Mouse (Mus musculus) E14TG2a.4 (cell line): ENCODE data around the gene Arsg.

Experiments
- CTCF ChIP-seq: conservative IDR thresholded peaks from 2 replicates; pipeline ENCODE4 v1.5.1; 2014; ENCODE audit warnings: low read length
- NANOG ChIP-seq: IDR thresholded peaks from 2 replicates; pipeline ENCODE4 v1.6.1; 2014; ENCODE audit warnings: borderline replicate concordance, low read length, mixed read lengths

- no peak for TF ChIP-seq CTCF
- no peak for TF ChIP-seq NANOG
These were observed 22.0 kb upstream of the Arsg start for GRCm38 (mm10) chr11:109451169-109451568.
